In the genomic region with DNA sequence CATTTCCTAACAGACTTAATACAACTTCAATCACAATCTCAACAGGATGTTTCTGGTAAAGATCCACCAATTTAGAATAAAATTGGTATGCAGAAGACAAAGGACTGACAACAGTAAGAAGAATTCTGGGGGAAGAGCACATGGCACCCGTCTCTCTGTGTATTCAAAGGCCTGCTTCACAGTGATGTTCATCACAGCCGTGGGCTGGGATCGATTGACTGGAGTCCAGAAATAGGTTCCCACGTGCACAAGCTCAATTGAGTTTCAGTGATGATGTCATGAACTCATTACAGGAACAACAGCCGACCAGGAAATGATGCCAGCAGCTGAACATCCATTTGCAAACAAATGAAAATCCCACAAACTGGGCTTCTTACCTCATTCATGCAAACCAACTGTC, we compare ENCODE assay signal across 12 mouse cellular contexts.
DNase-seq lines count a peak whose midpoint lies in the region; ATAC-seq and TF ChIP-seq lines count a peak whose summit lies in the region.
"Had no signal": no experiment of that assay in that cellular context is flagged by ENCODE, and none has a peak within 500 bp of the region (broad histone marks: within the 10 kb centered on the region; RNA-seq: fewer than 3 reads in every experiment).

No protein-coding gene starts in this region.

- intact Hi-C loops in left cerebral cortex, postnatal 14 days (cut with DNase I), result no loop called here
- intact Hi-C loops in left cerebral cortex, postnatal 10 days (cut with DNase I), result no loop called here

- 0 out of 2 replicates have a peak, but pooled peaks have one; percentile 23 for ATAC-seq in frontal cortex, adult (ENCODE audit: low TSS enrichment)
- ATAC-seq in erythroid progenitor cell, adult 5-6 weeks (replicated peaks; ENCODE audit: low FRiP score, poor library complexity, severe bottlenecking), result no peak

- no peak for TF ChIP-seq POLR2A in brain, embryonic 14.5 days (IDR thresholded peaks at IDR 0.05; ENCODE audit: borderline replicate concordance, extremely low read depth, insufficient read depth, insufficient read length, poor library complexity, severe bottlenecking)

- no peak for TF ChIP-seq CTCF in brain, embryonic 14.5 days (IDR thresholded peaks at IDR 0.05; ENCODE audit: borderline replicate concordance, extremely low read depth, insufficient read depth, insufficient read length)

- DNase-seq in frontal cortex, postnatal 14 days (ENCODE audit: low spot score in 2 of 2), result no peak
- peak; percentile 12 to 15 for DNase-seq in left cerebral cortex, postnatal 14 days (ENCODE audit: low spot score in 2 of 2)
- DNase-seq in left cerebral cortex, postnatal 10 days (ENCODE audit: extremely low spot score in 1 of 2, low spot score in 2 of 2), result no peak
- DNase-seq in brain, embryonic 14.5 days (ENCODE audit: low read depth), result peak; percentile 80
- DNase-seq in layer of hippocampus, postnatal 36 days, result peak; percentile 21 to 27
- no peak for DNase-seq in cerebellum, adult 9-10 months
- DNase-seq: embryo, embryonic 11 days; gastrocnemius, postnatal 10 days; kidney, adult 9 months; lung, postnatal 10 days had no signal

Comparison
In these comparisons a context has a peak if more than half of its experiments do, and no peak if none do; other contexts are left out.
1. DNase-seq: peak in left cerebral cortex, postnatal 14 days (2 of 2), brain, embryonic 14.5 days (single experiment) and layer of hippocampus, postnatal 36 days (2 of 2); none in frontal cortex, postnatal 14 days (0 of 2), left cerebral cortex, postnatal 10 days (0 of 2) and cerebellum, adult 9-10 months (single experiment).